Mouse (Mus musculus): Measurements from ENCODE around the gene Dusp16. TPM values are rescaled to one million over a fixed set of nuclear protein-coding genes. Genes with fewer than 3 reads are reported as not detected.

Dusp16 gene
- polyA plus RNA-seq, 1 experiment from 2014 or later, result 22.6 TPM

GRCm38 (mm10) chr6:134789100-134789499 is 3.3 kb downstream of the Dusp16 start:
- WGBS, result 84% methylated on average over 6 of the region's 6 CpGs
- Histone ChIP-seq H3K9me3 (no peaks in the 10 kb centered on the region), H3K27me3 (no peaks in the 10 kb centered on the region), H3K27ac (no peak overlapping the region), H3K9ac (no peak overlapping the region), H3K36me3 (no peaks in the 10 kb centered on the region), H3K4me2 (no peak overlapping the region), H3K4me3 (no peak overlapping the region), H3K4me1 (peaks cover 16% of the 10 kb centered on the region)
- ATAC-seq (ENCODE audit: insufficient number of reproducible peaks, low FRiP score, low TSS enrichment, low read depth), result no peak

DNA sequence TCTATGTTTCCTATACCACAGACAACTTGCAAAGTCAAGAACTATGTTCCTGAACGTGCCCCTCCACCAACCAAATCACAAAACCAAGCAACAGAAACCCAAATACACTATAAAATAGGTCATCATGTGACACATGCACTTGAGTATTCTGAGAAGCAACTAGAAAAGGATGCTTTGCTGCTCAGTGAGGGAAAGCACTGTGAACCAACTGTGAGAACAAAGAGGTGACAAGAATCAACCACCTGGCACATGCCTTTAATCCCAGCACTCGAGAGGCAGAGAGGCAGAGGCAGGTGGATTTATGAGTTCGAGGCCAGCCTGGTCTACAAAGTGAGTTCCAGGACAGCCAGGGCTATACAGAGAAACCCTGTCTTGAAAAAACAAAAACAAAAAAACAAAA is 6.0 kb downstream of the Dusp16 start:
- Histone ChIP-seq H3K27ac (no peak overlapping the region), H3K9me3 (no peaks in the 10 kb centered on the region), H3K4me1 (peaks cover 12% of the 10 kb centered on the region), H3K4me2 (no peak overlapping the region), H3K4me3 (no peak overlapping the region), H3K36me3 (0 out of 2 replicates have a peak, but pooled peaks cover 3% of the 10 kb centered on the region), H3K27me3 (no peaks in the 10 kb centered on the region), H3K9ac (no peak overlapping the region)
- 67% methylated on average over 3 of the region's 3 CpGs for WGBS
- no peak for ATAC-seq (ENCODE audit: insufficient number of reproducible peaks, low FRiP score, low TSS enrichment, low read depth)

DNA sequence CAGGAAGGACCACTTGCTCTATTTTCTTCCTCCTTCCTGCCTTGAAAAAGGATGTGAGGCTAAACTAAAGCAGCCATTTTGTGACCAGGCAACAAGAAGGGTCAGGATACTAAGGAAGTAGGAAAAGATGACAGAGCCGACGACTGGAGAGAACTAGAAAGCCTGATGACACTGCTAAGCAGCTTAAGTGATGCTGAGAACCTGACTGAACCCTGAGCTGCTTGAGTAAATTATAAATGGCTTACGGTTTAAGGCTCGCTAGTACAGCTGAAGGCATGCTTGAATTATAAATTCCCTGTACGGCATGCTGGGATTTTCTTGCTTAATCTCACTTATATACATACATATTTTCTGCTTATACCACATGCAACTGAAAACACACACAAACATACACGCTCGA is 9.5 kb downstream of the Dusp16 start:
- H3K27ac ChIP-seq, result no peak overlapping the region
- no peak overlapping the region for H3K4me2 ChIP-seq
- peaks cover 3% of the 10 kb centered on the region; the same call in 1 of the 2 replicates for H3K4me1 ChIP-seq
- ATAC-seq (ENCODE audit: insufficient number of reproducible peaks, low FRiP score, low TSS enrichment, low read depth), result no peak
- no peaks in the 10 kb centered on the region for H3K27me3 ChIP-seq
- WGBS, result 89% methylated on average over 7 of the region's 7 CpGs
- no peaks in the 10 kb centered on the region for H3K9me3 ChIP-seq
- H3K36me3 ChIP-seq, result 0 out of 2 replicates have a peak, but pooled peaks cover 5% of the 10 kb centered on the region
- H3K9ac ChIP-seq, result no peak overlapping the region
- H3K4me3 ChIP-seq, result no peak overlapping the region

GRCm38 (mm10) chr6:134781494-134781913 is 10.9 kb downstream of the Dusp16 start:
- Histone ChIP-seq H3K9ac (no peak overlapping the region), H3K4me1 (peaks cover 3% of the 10 kb centered on the region; the same call in 1 of the 2 replicates), H3K27ac (no peak overlapping the region), H3K27me3 (no peaks in the 10 kb centered on the region), H3K36me3 (0 out of 2 replicates have a peak, but pooled peaks cover 5% of the 10 kb centered on the region), H3K9me3 (no peaks in the 10 kb centered on the region), H3K4me2 (no peak overlapping the region), H3K4me3 (no peak overlapping the region)
- 89% methylated on average over 7 of the region's 7 CpGs for WGBS
- no peak for ATAC-seq (ENCODE audit: insufficient number of reproducible peaks, low FRiP score, low TSS enrichment, low read depth)

DNA sequence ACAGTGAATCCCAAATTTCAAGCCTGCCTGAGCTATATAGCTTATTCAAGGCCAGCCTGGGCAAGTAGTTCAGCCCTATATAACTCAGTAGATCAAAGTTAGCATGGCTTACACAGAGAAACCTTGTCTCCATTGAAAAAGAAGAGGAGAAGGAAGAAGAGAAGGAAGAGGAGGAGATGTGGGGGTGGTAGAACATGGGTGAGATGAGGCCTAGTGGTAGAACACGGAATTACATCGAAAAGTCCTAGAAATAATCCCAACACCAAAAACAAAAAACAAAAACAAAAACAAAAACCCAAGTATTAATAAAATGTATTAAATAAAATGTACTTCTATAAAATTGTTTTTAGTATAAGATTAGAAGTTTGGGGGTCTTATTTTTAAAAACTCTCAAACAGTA is 12.4 kb downstream of the Dusp16 start:
- ATAC-seq (ENCODE audit: insufficient number of reproducible peaks, low FRiP score, low TSS enrichment, low read depth), result no peak
- no peaks in the 10 kb centered on the region for H3K9me3 ChIP-seq
- 63% methylated on average over 2 of the region's 2 CpGs for WGBS
- H3K4me2 ChIP-seq, result no peak overlapping the region
- H3K27ac ChIP-seq, result no peak overlapping the region
- peaks cover 3% of the 10 kb centered on the region; the same call in 1 of the 2 replicates for H3K4me1 ChIP-seq
- no peak overlapping the region for H3K9ac ChIP-seq
- 0 out of 2 replicates have a peak, but pooled peaks cover 5% of the 10 kb centered on the region for H3K36me3 ChIP-seq
- no peaks in the 10 kb centered on the region for H3K27me3 ChIP-seq
- no peak overlapping the region for H3K4me3 ChIP-seq

GRCm38 (mm10) chr6:134773961-134774360 is 18.5 kb downstream of the Dusp16 start:
- no peaks in the 10 kb centered on the region for H3K27me3 ChIP-seq
- no peak overlapping the region for H3K4me3 ChIP-seq
- peaks cover 11% of the 10 kb centered on the region for H3K4me1 ChIP-seq
- H3K4me2 ChIP-seq, result no peak overlapping the region
- no peak overlapping the region for H3K9ac ChIP-seq
- H3K36me3 ChIP-seq, result no peaks in the 10 kb centered on the region
- ATAC-seq (ENCODE audit: insufficient number of reproducible peaks, low FRiP score, low TSS enrichment, low read depth), result peak; percentile 72
- no peaks in the 10 kb centered on the region for H3K9me3 ChIP-seq
- peak overlapping the region; percentile 47; the same call in 1 of the 2 replicates for H3K27ac ChIP-seq
- 17% methylated on average over 3 of the region's 3 CpGs for WGBS

DNA sequence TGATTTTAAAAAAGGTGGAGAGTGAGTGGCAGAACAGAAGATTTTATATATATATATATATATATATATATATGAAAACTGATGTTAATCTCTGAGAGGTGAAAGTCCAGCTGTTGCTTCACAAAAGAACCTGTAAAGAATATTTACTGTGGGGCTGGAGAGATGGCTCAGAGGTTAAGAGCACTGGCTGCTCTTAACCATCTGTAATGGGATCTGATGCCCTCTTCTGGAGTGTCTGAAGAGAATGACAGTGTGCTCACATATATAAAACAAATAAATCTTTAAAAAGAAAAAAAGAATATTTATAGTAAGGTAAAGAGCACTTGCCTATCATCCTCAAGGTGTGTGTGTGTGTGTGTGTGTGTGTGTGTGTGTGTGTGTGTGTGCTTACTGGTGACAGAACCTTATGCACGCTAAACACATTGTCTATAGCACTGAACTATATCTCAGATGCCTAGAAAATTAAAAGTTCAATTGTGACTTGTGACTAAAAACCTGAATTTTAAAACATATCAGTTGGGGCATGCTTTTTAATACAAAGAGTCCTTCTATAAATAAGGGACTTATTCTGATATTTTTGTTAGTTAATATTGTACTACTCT is 19.0 kb downstream of the Dusp16 start:
- no peak overlapping the region for H3K27ac ChIP-seq

DNA sequence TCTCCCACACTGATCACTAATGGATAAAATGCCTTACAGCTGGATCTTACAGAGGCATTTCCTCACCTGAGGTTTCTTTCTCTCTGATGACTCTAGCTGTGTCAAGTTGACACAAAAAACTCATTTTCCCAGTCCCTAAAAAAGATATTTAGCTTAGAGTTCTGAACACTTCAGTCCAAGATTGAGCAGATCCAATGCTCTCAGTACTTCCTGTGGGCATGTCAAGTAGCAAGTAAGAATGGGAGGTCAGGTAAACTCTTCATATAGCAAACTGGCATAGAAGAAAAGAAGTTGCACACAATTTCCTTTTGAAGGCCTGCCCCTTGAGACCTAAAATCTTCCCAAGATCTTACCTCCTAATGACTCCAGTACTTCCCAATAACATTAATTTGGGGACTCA is 22.1 kb downstream of the Dusp16 start:
- Histone ChIP-seq H3K9ac (no peak overlapping the region), H3K4me1 (peaks cover 11% of the 10 kb centered on the region), H3K4me3 (no peak overlapping the region), H3K27me3 (no peaks in the 10 kb centered on the region), H3K4me2 (no peak overlapping the region), H3K36me3 (no peaks in the 10 kb centered on the region), H3K27ac (no peak overlapping the region), H3K9me3 (no peaks in the 10 kb centered on the region)
- ATAC-seq (ENCODE audit: insufficient number of reproducible peaks, low FRiP score, low TSS enrichment, low read depth), result no peak

More for the DNA sequence above, 19.0 kb downstream of the Dusp16 start:
- Histone ChIP-seq H3K36me3 (no peaks in the 10 kb centered on the region), H3K4me1 (peaks cover 11% of the 10 kb centered on the region), H3K27me3 (no peaks in the 10 kb centered on the region), H3K4me2 (no peak overlapping the region), H3K9ac (no peak overlapping the region), H3K9me3 (no peaks in the 10 kb centered on the region), H3K4me3 (no peak overlapping the region)
- WGBS, result 82% methylated on average over 1 of the region's 1 CpGs
- ATAC-seq (ENCODE audit: insufficient number of reproducible peaks, low FRiP score, low TSS enrichment, low read depth), result no peak

DNA sequence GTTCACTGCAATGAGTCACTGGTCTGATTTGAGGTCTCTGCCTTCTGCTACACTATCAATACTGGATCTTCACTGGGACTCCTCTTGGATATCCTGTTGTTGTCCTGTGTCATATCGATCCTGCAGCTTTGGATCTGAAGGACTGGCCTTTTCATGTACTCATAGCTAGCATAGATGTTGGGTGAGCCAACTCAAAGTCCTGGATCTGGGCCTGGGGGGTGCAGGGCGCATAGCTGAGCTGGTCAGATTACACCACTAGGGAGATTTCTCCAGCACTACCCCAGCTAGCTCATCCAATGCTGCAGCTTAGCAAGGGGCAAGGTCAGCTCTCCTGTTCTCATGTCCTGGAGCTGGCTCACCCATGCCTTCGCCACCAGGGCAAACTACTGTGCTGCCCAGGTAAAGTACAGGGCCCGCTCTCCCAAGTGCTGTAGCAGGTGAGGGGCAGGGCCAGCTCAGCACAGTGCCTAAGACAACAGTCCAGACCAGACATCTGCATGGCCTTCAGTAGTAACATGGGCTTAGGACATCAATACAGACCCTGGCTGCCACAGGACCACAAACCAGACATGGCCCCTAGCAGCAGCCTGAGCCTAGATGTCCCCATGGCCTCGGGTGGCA is 27.9 kb downstream of the Dusp16 start:
- H3K27me3 ChIP-seq, result no peaks in the 10 kb centered on the region
- ATAC-seq (ENCODE audit: insufficient number of reproducible peaks, low FRiP score, low TSS enrichment, low read depth), result no peak
- H3K27ac ChIP-seq, result no peak overlapping the region

DNA sequence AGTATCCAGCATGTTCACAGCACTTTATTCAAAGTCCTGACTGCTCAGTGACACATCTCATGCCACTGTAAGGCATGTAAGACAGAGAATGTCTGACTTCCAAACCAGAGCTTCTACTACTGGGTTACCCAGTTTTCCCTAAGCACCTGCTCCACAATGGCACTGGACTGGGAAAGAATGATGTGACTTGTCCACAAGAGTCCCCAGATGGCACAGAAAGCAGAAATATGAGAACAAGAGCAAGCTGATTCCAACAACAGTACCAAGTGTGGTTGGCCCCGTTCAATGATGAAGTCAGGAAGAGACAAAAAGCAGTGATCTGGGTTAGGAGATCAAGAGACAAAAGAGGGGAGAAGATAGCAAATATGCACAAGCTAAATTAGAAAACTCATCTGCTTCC is 29.0 kb downstream of the Dusp16 start:
- no peaks in the 10 kb centered on the region for H3K9me3 ChIP-seq
- H3K27ac ChIP-seq, result no peak overlapping the region
- no peaks in the 10 kb centered on the region for H3K27me3 ChIP-seq
- H3K4me2 ChIP-seq, result no peak overlapping the region
- H3K36me3 ChIP-seq, result peaks cover 9% of the 10 kb centered on the region
- 54% methylated on average over 1 of the region's 1 CpGs for WGBS
- H3K4me1 ChIP-seq, result 0 out of 2 replicates have a peak, but pooled peaks cover 6% of the 10 kb centered on the region
- ATAC-seq (ENCODE audit: insufficient number of reproducible peaks, low FRiP score, low TSS enrichment, low read depth), result no peak
- no peak overlapping the region for H3K9ac ChIP-seq
- H3K4me3 ChIP-seq, result no peak overlapping the region

More for the DNA sequence above, 27.9 kb downstream of the Dusp16 start:
- Histone ChIP-seq H3K4me1 (0 out of 2 replicates have a peak, but pooled peaks cover 6% of the 10 kb centered on the region), H3K4me3 (no peak overlapping the region), H3K9me3 (no peaks in the 10 kb centered on the region), H3K36me3 (0 out of 2 replicates have a peak, but pooled peaks cover 6% of the 10 kb centered on the region), H3K4me2 (no peak overlapping the region), H3K9ac (no peak overlapping the region)
- 92% methylated on average over 5 of the region's 5 CpGs for WGBS

DNA sequence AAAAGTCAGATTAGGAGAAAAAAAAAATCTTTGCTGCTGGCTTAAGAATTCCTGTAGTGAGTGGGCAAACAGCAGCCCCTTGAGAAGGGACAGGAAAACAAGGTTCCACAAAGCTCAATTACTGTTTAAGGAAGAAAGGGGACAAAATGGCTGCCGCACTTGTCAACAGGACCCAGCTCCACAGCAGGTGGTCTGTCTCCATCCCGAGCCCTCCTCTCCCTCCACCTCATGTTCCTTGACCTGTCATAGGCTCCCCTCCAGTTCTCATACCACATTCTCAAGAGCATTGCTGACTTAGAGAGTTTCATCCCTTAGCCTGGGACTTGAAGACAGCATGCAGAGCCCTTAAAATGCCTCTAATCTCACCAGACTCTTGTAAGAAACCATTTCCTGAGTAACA is 30.6 kb downstream of the Dusp16 start:
- 62% methylated on average over 2 of the region's 2 CpGs for WGBS
- H3K4me3 ChIP-seq, result no peak overlapping the region

GRCm38 (mm10) chr6:134760926-134761544 is 31.4 kb downstream of the Dusp16 start:
- H3K9me3 ChIP-seq, result no peaks in the 10 kb centered on the region
- H3K4me3 ChIP-seq, result no peak overlapping the region
- H3K4me2 ChIP-seq, result no peak overlapping the region
- H3K27ac ChIP-seq, result no peak overlapping the region
- H3K36me3 ChIP-seq, result peaks cover 25% of the 10 kb centered on the region
- no peak for ATAC-seq (ENCODE audit: insufficient number of reproducible peaks, low FRiP score, low TSS enrichment, low read depth)
- H3K27me3 ChIP-seq, result no peaks in the 10 kb centered on the region
- H3K9ac ChIP-seq, result no peak overlapping the region
- 0 out of 2 replicates have a peak, but pooled peaks cover 6% of the 10 kb centered on the region for H3K4me1 ChIP-seq
- WGBS, result 71% methylated on average over 5 of the region's 5 CpGs

More for the DNA sequence above, 30.6 kb downstream of the Dusp16 start:
- Histone ChIP-seq H3K36me3 (peaks cover 18% of the 10 kb centered on the region), H3K9me3 (no peaks in the 10 kb centered on the region), H3K27ac (no peak overlapping the region), H3K9ac (no peak overlapping the region), H3K4me2 (no peak overlapping the region), H3K27me3 (no peaks in the 10 kb centered on the region), H3K4me1 (0 out of 2 replicates have a peak, but pooled peaks cover 6% of the 10 kb centered on the region)
- ATAC-seq (ENCODE audit: insufficient number of reproducible peaks, low FRiP score, low TSS enrichment, low read depth), result no peak

Measured in limb, embryonic 15.5 days (tissue).